Mouse (Mus musculus) ES-Bruce4 (cell line): ENCODE measurements around the gene Pspn.
A peak's percentile ranks its signal among the peaks of the same experiment; 100 is the strongest.

Experiments
- CTCF ChIP-seq: IDR thresholded peaks from one replicate; pipeline ENCODE4 v1.8.1; 2011; ENCODE audit warnings: low read depth, low read length
- POLR2A ChIP-seq: IDR thresholded peaks from one replicate; pipeline ENCODE4 v1.8.1; 2011; ENCODE audit warnings: low read length; ENCODE audit not compliant: insufficient read depth

DNA sequence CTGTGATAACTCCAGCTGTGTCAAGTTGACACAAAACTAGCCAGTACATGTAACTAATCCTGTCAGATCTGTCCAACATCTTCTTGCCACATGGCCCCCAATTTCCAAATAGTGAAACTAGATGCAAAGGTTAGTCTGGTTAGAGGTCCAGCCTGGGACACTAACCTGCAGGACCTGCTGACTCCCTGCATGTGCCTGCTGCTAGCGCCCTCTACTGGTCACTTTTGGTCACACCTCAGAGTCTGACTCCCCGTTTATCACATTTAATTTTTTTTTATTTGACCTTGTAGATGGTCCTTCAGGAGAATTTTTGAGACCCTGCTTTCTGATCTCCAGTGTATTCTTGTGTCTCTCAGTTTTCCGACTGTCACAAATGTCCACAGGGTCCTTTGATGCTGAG lies 48.9 kb downstream of the Pspn start:
- TF ChIP-seq CTCF (peak; percentile 99), POLR2A (no peak)
